Mouse (Mus musculus) ES-E14 (cell line): ENCODE data around the gene 1500009L16Rik.

Experiments used
- HCFC1 ChIP-seq: IDR thresholded peaks from 2 replicates; pipeline ENCODE4 v1.6.1; 2012; ENCODE audit warnings: low read length, inconsistent platforms, borderline replicate concordance; ENCODE audit not compliant: insufficient read depth
- ZNF384 ChIP-seq: IDR thresholded peaks from 2 replicates; pipeline ENCODE4 v1.6.1; 2012; ENCODE audit warnings: low read depth, low read length, inconsistent platforms

- TF ChIP-seq HCFC1: no peak
- no peak for TF ChIP-seq ZNF384
These were observed 12.7 kb upstream of the 1500009L16Rik start for GRCm38 (mm10) chr10:83709920-83710319.
